Mouse (Mus musculus) urinary bladder, postnatal 0 days (tissue): ENCODE measurements around the gene Socs2. TPM values are rescaled to one million over a fixed set of nuclear protein-coding genes. Genes with fewer than 3 reads are reported as not detected.

Source experiments
- polyA plus RNA-seq: library from polyadenylated mRNA; unstranded; fragments of >200 nt; fragmentation: Nextera tagmentation; extraction: Ambion mirVana; gene quantifications from 2 replicates; pipeline ENCODE4 v1.2.1, GENCODE M21; 2015

Socs2 gene
- 31.6 and 33.5 TPM in 2 replicates for polyA plus RNA-seq

DNA sequence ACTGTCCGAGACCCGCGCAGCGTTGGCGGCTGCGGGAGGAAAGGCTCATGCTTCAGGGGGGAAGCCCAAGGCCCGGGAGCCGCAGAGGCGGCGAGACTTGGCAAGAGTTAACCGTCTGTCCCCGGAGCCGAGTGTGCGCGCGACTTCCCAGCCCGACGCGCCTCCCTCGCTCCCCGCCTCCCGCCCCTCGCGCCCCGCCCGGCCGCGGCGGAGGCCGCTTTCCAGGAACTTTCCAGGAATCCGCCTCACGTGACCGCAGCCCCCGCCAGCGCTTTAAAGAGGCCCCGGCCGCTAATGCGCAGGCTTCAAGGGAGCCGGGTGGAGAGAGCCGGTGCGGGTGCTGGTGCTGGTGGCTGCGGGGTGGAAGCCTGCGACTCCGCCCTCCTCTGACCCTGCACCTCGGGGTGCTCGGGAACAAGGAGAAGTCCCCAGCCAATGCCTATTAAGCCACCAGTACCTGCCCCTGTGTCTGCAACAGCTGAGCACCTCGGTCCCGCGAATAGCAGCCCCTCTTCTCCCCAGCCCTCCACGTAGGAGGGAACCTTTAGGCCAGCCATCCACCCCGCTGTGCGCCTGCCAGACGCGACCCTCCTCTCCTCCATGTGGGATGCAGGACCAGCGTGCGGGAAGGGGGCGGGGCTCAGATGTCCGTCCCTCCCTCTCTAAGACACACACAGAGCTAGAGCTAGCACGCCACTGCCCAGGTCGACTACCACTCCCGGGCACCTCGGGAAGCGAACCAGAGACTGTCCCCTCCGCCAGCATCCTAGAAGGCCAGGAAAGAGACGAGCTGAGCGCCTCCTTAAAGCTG lies at the start of gene Socs2:
Gene Socs2, minus strand, starts transcription at position 496 of the 811 bp plus-strand sequence.

Other genes with a start within 250 kb of the Socs2 start
- 6.2 TPM in 2 replicates for gene Cradd, start 93.0 kb downstream of the Socs2 start, polyA plus RNA-seq
- gene Mrpl42, start 84.8 kb upstream of the Socs2 start, polyA plus RNA-seq = 190 and 221 TPM in 2 replicates
- gene Ube2n, start 98.0 kb upstream of the Socs2 start, polyA plus RNA-seq = 200 and 217 TPM in 2 replicates
- gene Nudt4, start 147.0 kb upstream of the Socs2 start, polyA plus RNA-seq = 51.6 and 64.4 TPM in 2 replicates